Mouse (Mus musculus) stomach, embryonic 16.5 days (tissue): ENCODE data around the gene Clrn1. TPM values are rescaled to one million over a fixed set of nuclear protein-coding genes. Genes with fewer than 3 reads are reported as not detected.

Experiments
- ATAC-seq: fragments of 200-750 bp; cut with Nextera tagmentation; 2 replicates; pipeline ENCODE4 v1.8.0; 2017; ENCODE audit warnings: moderate number of reproducible peaks, moderate TSS enrichment; ENCODE audit not compliant: insufficient read depth, low FRiP score
- H3K27ac ChIP-seq: fragments of 300-500 bp; sonication (generic); 2 replicates; pipeline ENCODE4 v1.5.1; 2014; ENCODE audit warnings: low read length
- H3K27me3 ChIP-seq: fragments of 300-500 bp; sonication (generic); 2 replicates; pipeline ENCODE4 v1.6.1; 2014; ENCODE audit warnings: low read length, control low read depth, mixed read lengths; ENCODE audit not compliant: control insufficient read depth, insufficient read depth
- H3K36me3 ChIP-seq: fragments of 300-500 bp; sonication (generic); 2 replicates; pipeline ENCODE4 v1.6.1; 2014; ENCODE audit warnings: low read length; ENCODE audit not compliant: control insufficient read depth, insufficient read depth
- H3K4me1 ChIP-seq: fragments of 300-500 bp; sonication (generic); 2 replicates; pipeline ENCODE4 v1.6.1; 2014; ENCODE audit warnings: low read length, control low read depth, mixed read lengths; ENCODE audit not compliant: control insufficient read depth, insufficient read depth
- H3K4me2 ChIP-seq: fragments of 300-500 bp; sonication (generic); 2 replicates; pipeline ENCODE4 v1.6.1; 2014; ENCODE audit warnings: low read depth, low read length, mixed read lengths
- H3K4me3 ChIP-seq: fragments of 300-500 bp; sonication (generic); replicated peaks from 2 replicates; pipeline ENCODE4 v1.5.1; 2014; ENCODE audit warnings: mild to moderate bottlenecking, low read length
- H3K9ac ChIP-seq: fragments of 300-500 bp; sonication (generic); 2 replicates; pipeline ENCODE4 v1.6.1; 2014; ENCODE audit warnings: low read length
- H3K9me3 ChIP-seq: fragments of 300-500 bp; sonication (generic); replicated peaks from 2 replicates; pipeline ENCODE4 v1.6.1; 2016; ENCODE audit warnings: low read length, control low read depth; ENCODE audit not compliant: control insufficient read depth
- WGBS: fragments of 180-500 bp; shearing (Covaris S2); extraction: QIAGEN DNeasy Blood & Tissue Kit; methylation state at CpG from one replicate; pipeline ENCODE4 v1.1.7; 2014; 5-methylcytosine and 5-hydroxymethylcytosine counted together
- polyA plus RNA-seq: library from polyadenylated mRNA; unstranded; fragments of >200 nt; fragmentation: Nextera tagmentation; extraction: Ambion mirVana; gene quantifications from 2 replicates; pipeline ENCODE4 v1.2.1, GENCODE M21; 2015

Clrn1 gene
- polyA plus RNA-seq, 1 experiment from 2014 or later = not detected

DNA sequence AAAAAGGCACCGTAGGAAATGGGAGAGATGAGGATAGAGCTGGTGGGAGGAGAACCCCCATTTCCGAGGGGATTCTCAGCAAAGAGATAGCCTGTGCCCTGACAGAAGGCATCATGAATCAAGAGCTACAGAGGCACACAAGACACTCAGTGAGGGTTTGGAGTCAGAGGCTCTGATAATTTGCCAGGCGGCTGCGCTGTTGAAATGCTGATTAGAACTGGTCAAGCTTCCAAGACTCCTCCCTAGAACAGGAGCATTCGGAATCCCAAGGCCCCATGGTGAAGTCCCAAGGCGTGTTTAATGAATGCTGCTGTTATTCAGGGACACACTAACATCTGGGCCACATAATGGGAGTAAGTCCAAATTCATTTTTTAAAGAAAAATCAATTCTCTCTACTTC, 67.8 kb downstream of the Clrn1 start:
- Histone ChIP-seq H3K9me3 (no peaks in the 10 kb centered on the region), H3K4me1 (no peaks in the 10 kb centered on the region), H3K4me3 (no peak overlapping the region), H3K4me2 (no peak overlapping the region), H3K36me3 (no peaks in the 10 kb centered on the region), H3K27me3 (no peaks in the 10 kb centered on the region), H3K27ac (no peak overlapping the region), H3K9ac (no peak overlapping the region)
- WGBS = 54% methylated on average over 6 of the region's 6 CpGs
- no peak for ATAC-seq

DNA sequence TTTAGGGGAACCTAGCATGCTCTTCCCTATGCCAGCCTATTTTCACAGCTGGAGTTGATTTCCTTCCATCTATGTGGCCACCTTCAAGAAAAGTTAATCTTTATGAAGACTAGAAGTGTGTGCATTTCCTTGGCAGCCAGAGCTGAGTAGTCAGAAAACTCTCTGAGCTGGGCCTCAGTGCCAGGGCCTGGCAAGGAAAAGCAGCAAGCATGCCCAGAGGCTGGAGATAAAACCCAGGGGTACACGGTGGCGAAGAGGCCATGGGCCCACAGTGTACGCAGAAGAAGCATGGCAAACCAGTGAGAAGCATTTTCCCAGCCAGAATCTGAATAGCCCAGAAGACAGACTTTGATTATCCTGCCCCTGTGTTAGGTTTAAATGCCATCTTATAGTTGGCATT, 70.9 kb downstream of the Clrn1 start:
- WGBS = 88% methylated on average over 3 of the region's 3 CpGs
- Histone ChIP-seq H3K9me3 (no peaks in the 10 kb centered on the region), H3K27ac (no peak overlapping the region), H3K27me3 (no peaks in the 10 kb centered on the region), H3K36me3 (no peaks in the 10 kb centered on the region), H3K9ac (no peak overlapping the region), H3K4me1 (no peaks in the 10 kb centered on the region), H3K4me2 (no peak overlapping the region), H3K4me3 (no peak overlapping the region)
- no peak for ATAC-seq

DNA sequence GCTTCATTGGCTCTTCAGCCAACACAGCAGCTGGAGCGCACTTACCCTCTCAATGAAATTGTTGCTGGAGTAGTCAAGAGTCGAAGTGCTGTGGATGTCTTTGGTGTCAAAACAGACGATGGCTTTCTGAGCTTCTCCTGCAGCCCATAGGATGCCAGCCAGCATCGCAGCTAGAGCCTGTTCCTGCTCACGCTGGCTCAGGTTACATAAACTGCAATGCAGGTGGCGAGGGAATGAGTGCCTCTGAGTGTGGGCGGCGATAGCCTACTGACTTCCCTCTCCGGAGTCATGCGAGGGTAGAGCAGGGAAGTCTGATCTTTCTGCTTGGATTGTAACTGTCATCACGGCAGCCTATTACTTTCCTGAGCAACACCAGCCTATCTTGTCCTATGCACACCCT, 74.8 kb downstream of the Clrn1 start:
- H3K36me3 ChIP-seq = no peaks in the 10 kb centered on the region
- no peak overlapping the region for H3K4me2 ChIP-seq
- H3K4me1 ChIP-seq = no peaks in the 10 kb centered on the region
- WGBS = 36% methylated on average over 11 of the region's 11 CpGs
- H3K27me3 ChIP-seq = no peaks in the 10 kb centered on the region
- no peaks in the 10 kb centered on the region for H3K9me3 ChIP-seq
- no peak overlapping the region for H3K9ac ChIP-seq
- no peak for ATAC-seq
- no peak overlapping the region for H3K27ac ChIP-seq
- H3K4me3 ChIP-seq = no peak overlapping the region

DNA sequence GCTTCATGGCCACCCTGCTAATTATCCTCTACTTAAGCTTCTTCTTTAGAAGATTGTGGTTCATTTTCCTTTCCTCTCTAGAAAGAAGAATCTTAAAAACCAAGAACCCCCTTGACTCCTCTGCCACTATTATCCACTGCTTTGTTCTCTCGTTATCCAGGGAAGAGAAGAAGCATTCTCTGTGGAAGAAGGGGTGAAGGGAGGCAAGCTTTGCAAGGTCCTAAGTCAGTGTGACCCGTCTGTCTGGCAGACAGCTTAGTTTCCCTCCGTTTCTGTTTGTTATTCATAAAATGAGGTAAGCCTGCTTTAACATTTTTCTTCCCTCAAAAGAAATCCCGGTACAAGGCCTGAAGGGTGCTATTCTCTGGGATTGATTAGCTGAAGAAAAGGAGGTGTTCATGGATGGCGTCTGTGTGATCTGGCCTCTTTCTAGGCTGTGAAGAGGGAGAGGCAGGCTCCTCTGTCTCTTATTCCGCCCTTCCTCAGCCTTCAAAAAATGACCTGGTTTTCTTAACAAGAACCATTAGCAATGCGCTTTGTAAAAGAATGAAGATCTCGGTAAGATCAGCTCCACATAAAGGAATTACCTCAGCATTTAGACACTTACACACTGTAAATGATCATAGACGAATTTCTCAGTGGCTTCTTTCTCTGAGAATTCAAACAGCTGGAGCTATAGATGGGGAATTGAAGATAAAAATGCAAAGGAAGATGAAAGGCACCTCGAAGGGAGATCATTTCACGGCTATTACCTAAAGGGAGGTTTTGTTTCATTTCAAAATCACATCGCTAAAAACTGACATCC, 75.8 kb downstream of the Clrn1 start:
- WGBS = 56% methylated on average over 12 of the region's 12 CpGs
- Histone ChIP-seq H3K27me3 (no peaks in the 10 kb centered on the region), H3K9me3 (no peaks in the 10 kb centered on the region), H3K4me2 (no peak overlapping the region), H3K27ac (no peak overlapping the region), H3K36me3 (no peaks in the 10 kb centered on the region), H3K4me1 (no peaks in the 10 kb centered on the region), H3K9ac (no peak overlapping the region), H3K4me3 (no peak overlapping the region)
- no peak for ATAC-seq

DNA sequence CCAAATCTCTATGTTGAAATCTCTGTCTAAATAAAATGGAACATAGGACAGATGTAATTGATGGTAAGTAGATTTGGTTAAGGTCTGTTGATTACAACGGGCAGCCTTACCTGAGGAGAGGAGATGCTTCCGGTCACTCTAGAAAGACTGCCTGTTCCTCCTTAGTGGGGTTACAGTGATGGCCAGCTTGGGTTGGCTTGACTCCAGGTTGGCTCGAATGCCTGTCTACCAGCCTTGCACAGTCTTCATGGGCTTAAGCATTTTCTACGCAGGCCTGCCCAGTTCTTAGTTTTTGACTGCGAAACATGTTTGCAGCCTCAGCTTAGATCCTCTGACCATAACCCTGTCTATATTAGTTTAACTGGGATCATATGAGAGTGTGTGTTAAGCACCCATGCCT, 76.5 kb downstream of the Clrn1 start:
- Histone ChIP-seq H3K27me3 (no peaks in the 10 kb centered on the region), H3K9ac (no peak overlapping the region), H3K9me3 (no peaks in the 10 kb centered on the region), H3K27ac (no peak overlapping the region), H3K4me1 (no peaks in the 10 kb centered on the region), H3K4me3 (no peak overlapping the region), H3K36me3 (no peaks in the 10 kb centered on the region), H3K4me2 (no peak overlapping the region)
- 94% methylated on average over 5 of the region's 5 CpGs for WGBS
- ATAC-seq = no peak

DNA sequence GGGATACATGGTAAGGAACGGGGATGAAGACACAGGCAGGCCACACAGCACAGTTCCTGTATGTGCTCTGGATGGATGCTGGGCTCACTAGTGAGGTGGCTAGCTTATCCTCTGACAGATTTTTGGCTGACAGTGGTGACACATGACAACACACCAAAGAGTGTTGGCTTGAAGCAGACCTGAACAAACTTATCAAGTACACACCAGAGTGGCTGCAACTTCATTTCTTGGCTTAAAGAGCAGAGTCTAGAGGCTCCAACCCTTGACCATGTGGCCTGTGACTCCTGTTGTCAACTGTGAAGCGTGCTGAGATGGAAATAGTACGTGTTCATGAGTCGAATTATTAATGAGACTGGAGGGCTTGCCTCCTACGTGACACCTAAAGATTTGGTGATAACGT, 80.4 kb downstream of the Clrn1 start:
- no peaks in the 10 kb centered on the region for H3K27me3 ChIP-seq
- no peaks in the 10 kb centered on the region for H3K4me1 ChIP-seq
- no peak overlapping the region for H3K27ac ChIP-seq
- H3K4me3 ChIP-seq = no peak overlapping the region
- no peaks in the 10 kb centered on the region for H3K36me3 ChIP-seq
- no peak for ATAC-seq
- no peak overlapping the region for H3K4me2 ChIP-seq
- no peak overlapping the region for H3K9ac ChIP-seq
- no peaks in the 10 kb centered on the region for H3K9me3 ChIP-seq
- 78% methylated on average over 6 of the region's 6 CpGs for WGBS

DNA sequence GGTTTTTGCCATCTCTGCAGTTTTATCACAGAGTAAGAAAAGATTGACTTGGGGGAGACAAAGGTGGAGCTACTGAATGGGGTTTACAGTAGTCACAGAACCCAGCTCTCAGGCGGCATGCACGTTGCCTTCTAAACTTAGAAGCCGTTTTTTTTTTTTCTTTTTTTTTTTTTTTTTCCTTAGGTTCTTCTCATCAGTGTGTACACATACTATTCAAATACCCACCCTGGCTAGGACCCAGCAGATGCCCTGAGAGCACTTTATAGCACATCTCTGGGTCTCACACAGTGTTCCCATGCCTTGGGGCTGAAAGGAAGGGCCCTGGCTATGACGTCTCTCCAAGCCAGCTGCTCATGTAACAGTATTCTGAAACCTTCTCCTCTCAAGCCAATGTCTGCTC, 86.5 kb downstream of the Clrn1 start:
- no peak for ATAC-seq
- Histone ChIP-seq H3K27me3 (no peaks in the 10 kb centered on the region), H3K4me1 (no peaks in the 10 kb centered on the region), H3K27ac (no peak overlapping the region), H3K4me3 (no peak overlapping the region), H3K4me2 (no peak overlapping the region), H3K36me3 (no peaks in the 10 kb centered on the region), H3K9me3 (no peaks in the 10 kb centered on the region), H3K9ac (no peak overlapping the region)
- WGBS = 76% methylated on average over 4 of the region's 4 CpGs

DNA sequence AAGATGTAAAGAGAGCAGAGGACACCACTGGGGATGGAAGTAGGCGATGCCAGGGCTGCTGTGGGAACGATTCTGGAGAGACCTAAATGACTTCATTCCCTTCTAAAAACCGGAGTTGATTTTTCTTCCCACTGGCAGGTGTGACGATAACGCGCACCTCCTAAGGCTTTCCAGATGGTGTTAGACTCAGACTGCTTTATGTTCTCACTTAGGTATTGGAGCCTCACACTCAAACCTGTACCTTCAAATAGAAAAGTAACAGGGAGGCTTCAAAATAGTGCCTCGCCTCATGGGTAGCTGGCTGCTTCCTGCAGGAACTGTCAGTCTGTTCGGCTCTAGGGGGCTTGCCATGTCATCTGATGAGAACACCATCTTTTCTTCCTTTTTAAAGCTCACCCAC, 86.9 kb downstream of the Clrn1 start:
- 81% methylated on average over 8 of the region's 8 CpGs for WGBS
- no peak for ATAC-seq
- H3K9ac ChIP-seq = no peak overlapping the region

More for the DNA sequence above, 86.9 kb downstream of the Clrn1 start:
- H3K27ac ChIP-seq = no peak overlapping the region
- H3K27me3 ChIP-seq = no peaks in the 10 kb centered on the region
- H3K36me3 ChIP-seq = no peaks in the 10 kb centered on the region
- H3K4me2 ChIP-seq = no peak overlapping the region
- no peak overlapping the region for H3K4me3 ChIP-seq
- H3K9me3 ChIP-seq = no peaks in the 10 kb centered on the region
- no peaks in the 10 kb centered on the region for H3K4me1 ChIP-seq
